Mouse (Mus musculus): ENCODE measurements around the gene Irgm1.

DNA sequence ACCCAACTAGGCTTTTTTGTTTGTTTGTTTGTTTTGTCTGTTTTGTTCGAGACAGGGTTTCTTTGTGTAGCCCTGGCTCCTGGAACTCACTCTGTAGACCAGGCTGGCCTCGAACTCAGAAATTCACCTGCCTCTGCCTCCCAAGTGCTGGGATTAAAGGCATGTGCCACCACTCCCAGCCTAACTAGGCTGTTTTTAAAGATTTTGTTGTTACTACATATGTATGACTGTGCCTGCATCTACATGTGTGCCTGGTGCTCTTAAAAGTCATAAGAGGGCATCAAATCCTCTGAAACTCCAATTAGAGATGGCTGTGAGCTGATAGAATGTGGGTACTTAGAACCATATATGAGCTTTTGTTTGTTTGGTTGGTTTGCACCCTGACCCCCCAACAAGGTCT lies 40.2 kb downstream of the Irgm1 start:
- TF ChIP-seq CTCF (IDR thresholded peaks at IDR 0.05; ENCODE audit: low read depth) (no peak), EP300 (IDR thresholded peaks at IDR 0.05; ENCODE audit: low read depth) (no peak)

All from liver, embryonic 14.5 days (tissue).